Mouse (Mus musculus) C2C12 (cell line): ENCODE results near the gene Cela2a.

Source experiments
- CEBPB ChIP-seq: IDR thresholded peaks from one replicate; pipeline ENCODE4 v1.6.1; 2011; ENCODE audit warnings: low read depth, mild to moderate bottlenecking, control low read depth, moderate library complexity
- CTCF ChIP-seq: IDR thresholded peaks from one replicate; pipeline ENCODE4 v1.5.1; 2011; ENCODE audit not compliant: control insufficient read depth, insufficient read depth, insufficient read length
- FOSL1 ChIP-seq: IDR thresholded peaks from one replicate; pipeline ENCODE4 v1.8.0; 2011; ENCODE audit warnings: mild to moderate bottlenecking, low read length; ENCODE audit not compliant: poor library complexity, insufficient read depth, severe bottlenecking
- MAX ChIP-seq: IDR thresholded peaks from one replicate; pipeline ENCODE4 v1.6.1; 2011; ENCODE audit warnings: mild to moderate bottlenecking, control low read depth
- MYOD1 ChIP-seq: IDR thresholded peaks from one replicate; pipeline ENCODE4 v1.6.1; 2011; ENCODE audit warnings: low read depth; ENCODE audit not compliant: control insufficient read depth, insufficient read length
- MYOG ChIP-seq: IDR thresholded peaks from one replicate; pipeline ENCODE4 v1.6.1; 2011; ENCODE audit not compliant: control insufficient read depth, insufficient read length; ENCODE audit errors: extremely low read depth
- USF1 ChIP-seq: IDR thresholded peaks from one replicate; pipeline ENCODE4 v1.6.1; 2011; ENCODE audit warnings: low read depth, mild to moderate bottlenecking, control low read depth, moderate library complexity

- TF ChIP-seq CEBPB (no peak), CTCF (no peak), MYOG (no peak), FOSL1 (no peak), USF1 (no peak), MAX (no peak), MYOD1 (no peak)
Observed at GRCm38 (mm10) chr4:141863726-141864280, 37.8 kb upstream of the Cela2a start.
